Mouse (Mus musculus) 3T3-L1 (cell line): ENCODE data around the gene Dcaf17.

Experiments
- DNase-seq: peaks from one replicate; pipeline ENCODE4 v3.0.0-alpha.2; 2015; ENCODE audit warnings: low read depth, low spot score

Dcaf17 gene

DNA sequence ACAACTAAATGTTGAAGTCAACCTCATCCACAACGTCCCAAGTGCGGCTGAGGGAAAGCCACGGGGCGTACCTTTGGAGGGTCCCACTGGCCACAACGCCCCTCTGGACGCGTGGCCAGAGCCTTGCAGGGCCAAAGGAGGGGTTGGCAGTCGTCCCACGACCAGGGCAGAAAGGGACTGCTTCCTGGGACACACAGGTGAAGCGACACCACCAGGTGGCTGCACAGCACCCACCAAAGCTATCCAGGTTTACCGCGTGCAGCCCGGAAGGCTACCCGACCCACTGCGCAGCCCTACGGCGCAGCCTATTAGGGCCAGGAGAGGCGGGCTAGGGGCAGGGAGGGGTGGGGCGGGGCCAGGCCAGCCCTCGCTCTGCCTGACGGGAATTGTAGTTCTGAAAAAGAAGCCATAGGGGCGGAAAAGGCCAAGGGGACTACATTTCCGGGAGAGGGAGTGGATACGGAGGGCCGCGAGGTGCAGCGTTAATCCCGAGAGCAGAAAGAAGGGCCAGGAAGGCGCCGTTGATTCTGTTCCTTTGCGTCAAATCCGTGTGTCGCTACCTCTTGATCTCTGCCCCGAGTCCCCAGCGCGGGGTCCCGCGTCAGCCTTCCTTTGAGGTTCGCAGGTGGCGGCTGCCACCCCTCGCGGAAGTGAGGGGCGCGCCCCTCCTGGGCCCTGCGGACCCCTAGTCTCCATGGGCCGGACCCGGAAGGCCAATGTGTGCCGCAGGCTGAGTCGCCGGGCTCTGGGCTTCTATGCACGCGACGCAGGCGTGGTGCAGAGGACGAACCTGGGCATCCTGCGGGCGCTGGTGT lies at the start of gene Dcaf17, which contains the start of gene Mettl8:
Gene Dcaf17 (plus strand): TSS at position 29 of the 815 bp plus-strand sequence.
Gene Mettl8 (minus strand): TSS at position 284 of the 815 bp plus-strand sequence.
- DNase-seq: peak; percentile 99

DNA sequence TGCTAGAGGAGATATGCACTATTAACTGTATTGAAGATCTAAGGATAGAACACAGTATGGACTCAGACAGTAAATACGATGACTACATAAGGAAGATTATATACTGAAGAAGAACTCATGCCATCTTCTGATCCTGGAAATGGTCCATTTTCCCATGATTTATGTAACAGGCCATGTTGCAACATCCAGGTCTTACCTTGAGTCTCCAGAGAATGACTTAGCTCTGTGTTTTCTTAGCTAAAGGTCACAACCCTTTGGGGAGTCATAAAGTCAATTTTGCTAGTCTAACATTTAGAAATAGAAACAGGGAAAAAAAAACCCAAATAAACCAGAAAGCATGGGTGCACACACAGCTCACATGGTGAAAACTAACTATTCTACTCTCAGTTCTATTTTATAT lies 43.3 kb upstream of the Dcaf17 start:
- DNase-seq: no peak

DNA sequence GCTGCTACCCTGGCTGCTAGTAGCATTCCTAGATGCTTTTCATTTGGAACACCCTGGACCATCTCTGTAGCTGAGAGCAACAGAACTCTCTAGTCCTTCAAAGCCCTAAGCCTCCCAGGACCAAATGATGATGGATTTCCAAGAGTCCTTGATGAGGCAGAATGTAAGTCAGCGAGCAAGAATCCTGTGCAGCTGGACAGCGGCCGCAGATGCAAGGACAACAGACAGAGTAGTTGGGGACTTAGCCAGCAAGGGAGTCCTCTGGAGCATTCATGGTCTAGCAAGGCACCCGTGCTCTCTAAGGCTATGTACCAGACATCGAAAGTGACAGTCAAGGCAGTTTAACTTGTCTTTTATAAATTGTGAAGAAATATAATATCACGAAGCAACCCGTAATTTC lies 41.6 kb upstream of the Dcaf17 start:
- no peak for DNase-seq

DNA sequence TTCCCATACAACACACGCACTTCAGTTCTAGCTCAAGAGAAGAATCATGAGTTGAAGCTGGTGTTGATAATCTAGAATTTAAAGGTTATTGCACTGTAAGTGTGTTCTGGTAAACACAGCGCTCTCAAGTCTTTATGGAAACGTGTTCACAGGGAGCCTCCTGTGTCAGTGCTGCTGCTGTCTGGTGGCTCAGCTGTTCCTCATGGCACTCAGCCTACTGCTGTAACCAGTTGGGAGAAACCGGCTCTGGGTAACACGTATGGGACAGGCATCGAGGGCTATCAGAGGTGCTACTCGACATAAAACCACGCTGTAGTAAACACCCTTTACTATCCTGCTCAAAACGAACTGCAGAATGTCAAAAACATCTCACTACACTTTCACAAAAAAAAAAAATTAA lies 35.9 kb upstream of the Dcaf17 start:
- DNase-seq: no peak

DNA sequence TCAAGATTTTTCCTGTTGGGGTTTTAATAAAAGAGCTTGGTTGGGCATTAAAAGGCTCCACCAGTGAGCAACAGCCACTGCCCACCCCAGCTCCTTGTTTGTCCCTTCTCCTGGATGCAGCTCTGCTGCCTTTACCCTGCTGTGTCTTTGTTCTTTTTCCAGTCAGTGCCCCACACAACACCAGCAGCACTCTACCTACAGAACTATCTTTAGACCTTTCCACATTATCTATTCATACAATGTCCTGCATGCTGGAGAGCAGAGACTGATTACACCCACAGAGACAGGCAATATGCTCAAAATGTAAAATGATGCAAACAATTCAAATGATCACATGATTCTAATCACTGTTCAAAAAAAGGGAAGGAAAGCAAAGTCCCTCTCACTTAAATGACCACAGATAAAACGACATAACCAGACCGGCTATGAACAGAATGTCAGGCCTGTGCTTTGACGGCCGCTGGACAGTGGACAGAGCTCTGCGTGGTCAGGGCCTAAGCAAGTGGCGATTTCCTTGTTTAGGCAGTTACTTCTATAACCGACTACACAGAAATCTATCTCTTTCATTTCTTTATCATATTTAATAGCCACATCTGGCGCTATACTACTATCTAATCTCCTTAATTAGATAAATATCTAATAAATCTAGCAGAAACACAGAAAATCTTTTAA lies 35.3 kb upstream of the Dcaf17 start:
- no peak for DNase-seq

DNA sequence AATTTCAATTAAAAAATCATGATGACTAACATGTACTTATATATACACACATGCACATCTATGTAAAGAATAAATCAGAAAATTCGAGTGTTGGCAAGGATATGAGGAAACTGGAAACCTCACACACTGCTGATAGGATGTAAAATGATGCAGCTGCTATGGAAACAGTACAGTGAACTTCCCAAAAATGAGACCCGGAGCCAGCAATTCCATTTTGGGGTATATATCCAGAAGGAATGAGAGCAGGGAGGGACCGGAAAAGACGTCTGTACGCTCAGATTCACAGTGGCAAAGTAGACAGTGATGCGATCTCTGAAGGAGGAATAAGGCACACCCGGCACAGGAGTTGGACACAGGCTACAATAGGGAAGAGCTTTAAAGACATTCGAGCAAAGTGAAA lies 34.5 kb upstream of the Dcaf17 start:
- DNase-seq: no peak

DNA sequence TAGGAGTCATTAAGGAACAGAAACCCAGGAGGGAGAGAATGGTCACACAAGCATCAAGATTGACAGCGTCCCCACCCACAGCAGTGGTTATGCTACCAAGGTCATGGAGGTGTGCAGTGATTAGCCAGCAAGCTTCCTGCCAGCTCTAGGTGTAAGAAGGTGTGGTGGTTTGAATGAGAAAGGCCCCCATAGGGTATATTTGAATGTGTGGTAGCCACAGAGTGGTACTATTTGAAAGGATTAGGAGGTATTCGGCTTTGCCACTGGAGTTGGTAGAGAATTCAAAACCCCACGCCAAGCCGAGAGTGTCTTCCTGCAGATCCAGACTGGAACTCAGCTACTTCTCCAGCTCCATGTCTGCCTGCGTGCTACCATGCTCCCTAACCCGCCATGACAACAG lies 32.1 kb upstream of the Dcaf17 start:
- DNase-seq: no peak

DNA sequence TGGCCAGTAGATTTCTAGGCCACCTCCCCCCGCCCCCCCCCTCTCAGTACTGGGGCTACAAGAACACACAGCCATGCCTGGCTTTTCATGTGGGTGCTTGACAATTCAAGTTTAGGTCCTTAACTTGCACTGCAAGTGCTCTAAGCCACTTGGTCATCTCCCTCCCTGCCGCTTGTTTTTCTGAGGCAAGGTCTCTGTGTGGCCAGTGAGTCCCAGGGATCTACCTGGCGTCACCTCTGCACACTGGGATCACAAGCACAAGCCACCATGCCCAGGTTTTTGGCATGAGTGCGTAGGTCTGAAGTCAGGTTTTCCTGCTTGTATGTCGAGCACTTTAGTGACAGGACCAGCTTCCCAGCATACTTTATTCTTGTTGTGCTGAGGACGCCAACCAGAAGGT lies 31.1 kb upstream of the Dcaf17 start:
- DNase-seq: no peak

DNA sequence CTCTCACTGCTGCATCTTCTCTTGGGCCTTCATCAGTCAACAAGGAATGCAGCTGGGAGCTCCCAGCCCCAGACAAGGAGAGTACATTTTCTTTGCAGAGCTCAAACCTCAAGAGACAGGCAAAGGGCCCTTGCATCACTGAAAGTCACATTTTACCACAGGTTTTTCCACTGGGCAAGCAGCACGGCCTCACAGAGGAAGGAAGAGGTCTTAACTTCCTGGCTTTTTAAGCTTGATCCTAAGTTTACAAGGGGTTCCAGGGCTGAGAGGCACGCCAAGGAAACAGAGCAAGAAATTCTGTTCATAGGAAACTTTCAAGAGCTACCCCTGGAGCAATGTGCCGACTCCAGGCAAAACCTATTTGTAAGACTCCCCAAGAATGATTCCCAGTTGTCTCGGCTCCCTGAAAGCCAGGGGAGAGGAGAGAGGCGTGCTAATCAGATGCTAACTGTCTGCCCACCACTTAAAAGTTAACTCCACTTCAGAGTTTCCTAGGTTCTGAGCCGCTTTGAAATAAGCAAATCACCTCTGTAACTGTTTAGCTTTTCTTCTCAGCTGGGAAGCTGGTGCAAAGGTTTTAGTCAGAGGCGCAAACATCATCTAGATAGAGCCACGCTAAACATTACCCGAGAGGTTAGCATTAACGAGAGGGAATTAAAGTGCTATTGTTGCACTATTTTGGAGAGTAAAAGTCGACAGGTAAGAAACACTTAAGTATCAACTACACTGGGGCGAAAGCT lies 29.4 kb upstream of the Dcaf17 start:
- DNase-seq: no peak

DNA sequence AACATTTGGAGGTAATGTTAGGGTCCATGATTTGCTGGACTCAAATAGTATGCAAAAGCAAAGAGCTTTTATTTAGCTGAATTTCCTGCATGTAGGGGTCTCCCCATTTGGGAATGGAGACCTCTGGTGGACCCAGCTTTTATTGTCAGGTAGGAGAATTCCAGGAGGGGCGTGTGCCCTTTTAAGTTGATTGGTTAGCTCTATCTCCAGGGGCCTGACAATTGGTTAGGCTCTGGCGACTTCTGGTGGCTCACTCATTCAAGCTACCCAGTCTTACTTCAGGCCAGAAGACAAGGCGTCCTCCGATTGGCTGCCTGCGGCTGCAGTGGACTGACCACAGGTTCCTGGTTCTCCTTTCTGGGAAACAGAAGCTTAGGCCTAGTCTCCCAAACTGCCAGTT lies 28.3 kb upstream of the Dcaf17 start:
- peak; percentile 25 for DNase-seq

DNA sequence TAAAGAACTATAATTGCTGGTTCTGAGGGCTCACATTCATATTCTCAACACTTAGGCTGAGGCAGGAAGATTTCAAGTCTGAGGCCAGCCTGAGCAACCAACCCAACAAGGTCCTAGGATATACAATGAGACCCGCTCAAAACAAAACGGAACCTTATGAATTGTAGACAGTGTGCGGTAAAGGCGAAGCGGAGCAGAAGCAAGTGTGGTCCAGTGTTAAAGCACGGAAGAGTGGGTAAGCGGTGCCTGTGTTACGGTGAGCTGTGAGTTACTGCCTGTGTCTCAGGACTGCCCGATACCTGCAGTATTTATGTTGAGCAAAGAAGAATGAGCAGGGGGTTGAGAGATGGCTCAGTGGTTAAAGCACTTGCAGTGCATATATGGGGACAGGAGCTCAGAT lies 27.5 kb upstream of the Dcaf17 start:
- no peak for DNase-seq

DNA sequence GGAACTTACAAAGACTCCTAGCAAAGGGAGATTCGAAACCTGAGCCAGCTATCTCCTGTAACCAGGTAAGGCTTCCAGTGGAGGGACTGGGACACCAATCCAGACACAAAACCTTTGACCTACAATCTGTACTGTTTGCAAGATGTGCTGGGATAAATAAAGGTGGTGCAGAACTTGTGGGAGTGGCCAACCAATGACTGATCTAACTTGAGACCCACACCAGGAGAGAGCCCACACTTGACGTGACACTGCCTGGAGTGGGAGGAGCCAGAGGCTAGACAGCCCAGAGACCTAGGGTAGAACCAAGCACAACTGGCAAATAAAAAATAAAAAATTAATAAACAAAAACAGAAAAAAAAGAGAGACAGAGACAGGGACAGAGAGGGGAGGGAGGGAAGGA lies 24.5 kb upstream of the Dcaf17 start:
- no peak for DNase-seq

DNA sequence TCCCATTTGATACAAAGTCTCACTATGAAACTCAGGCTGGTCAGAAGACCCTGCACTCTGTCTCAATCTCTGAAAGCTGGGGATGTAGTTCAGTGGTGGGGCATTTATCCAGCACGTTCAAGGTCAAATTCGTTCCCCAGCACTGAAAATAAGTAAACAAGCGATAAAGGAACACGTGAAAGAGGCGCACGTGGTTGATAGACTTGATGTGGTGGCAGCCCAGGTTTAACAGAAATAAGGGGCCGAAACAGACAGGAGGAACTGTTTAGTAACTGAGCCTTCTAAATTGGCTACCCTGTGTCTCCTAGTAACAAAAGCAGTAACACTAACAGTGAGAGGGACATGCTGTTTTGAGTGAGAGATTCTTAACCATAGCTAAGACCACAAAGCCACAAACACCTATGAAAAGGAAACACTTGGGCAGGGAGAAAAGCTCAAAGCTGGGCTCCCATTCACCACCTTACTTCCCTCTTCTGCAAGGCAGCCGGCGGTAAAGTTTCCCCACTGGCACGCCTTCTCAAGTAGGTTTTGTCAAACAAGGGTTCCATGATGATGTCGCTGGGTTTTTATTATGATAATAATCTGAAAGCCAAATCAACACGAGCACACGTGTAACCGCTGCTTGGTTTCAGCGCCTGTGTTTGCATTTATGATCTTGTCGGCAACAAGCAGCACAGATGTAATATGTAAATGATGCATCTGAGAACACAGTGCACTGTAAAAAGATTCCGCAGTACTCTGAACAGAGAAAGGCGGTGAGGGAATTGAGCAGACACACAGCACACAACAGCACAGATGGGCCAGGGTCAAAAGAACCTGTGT lies 22.9 kb upstream of the Dcaf17 start:
- DNase-seq: no peak

DNA sequence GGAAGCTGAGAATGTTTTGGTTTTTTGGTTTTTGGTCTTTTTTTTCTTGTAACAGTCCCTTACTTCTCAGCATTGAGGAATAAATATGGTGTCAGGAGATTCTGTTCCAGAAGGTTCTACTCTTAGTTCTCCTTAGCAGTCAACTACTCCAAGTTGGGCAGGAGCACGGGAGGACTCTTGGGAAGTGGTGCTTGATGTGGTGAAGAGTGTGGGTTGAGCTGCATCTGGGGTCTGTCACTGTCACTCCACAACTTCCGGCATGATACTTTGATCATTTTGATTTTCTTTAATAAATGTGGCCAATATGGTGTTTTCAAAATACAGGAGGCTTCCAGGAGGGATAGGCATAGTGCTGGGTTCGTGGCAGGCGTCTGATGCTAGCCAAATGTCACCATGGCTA lies 22.1 kb upstream of the Dcaf17 start:
- DNase-seq: no peak

DNA sequence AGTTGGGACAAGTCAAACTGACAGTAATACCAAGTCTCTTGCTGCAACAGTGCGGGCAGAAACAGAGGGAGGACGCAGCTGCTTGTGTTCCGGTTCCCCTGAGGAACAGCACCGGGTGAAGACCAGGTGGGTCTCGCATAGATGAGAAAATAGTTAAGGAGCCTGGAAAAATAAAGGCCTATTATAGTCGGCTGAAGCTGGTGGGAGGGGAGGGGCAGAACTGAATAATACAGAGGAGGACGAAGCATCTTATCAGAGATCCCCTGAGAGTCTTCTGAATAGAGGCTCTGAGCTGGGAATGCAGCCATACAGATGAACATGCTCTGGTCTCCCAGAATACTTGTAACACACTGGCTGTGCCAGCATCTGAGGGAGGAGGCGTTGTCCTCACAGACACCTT lies 21.1 kb upstream of the Dcaf17 start:
- no peak for DNase-seq

DNA sequence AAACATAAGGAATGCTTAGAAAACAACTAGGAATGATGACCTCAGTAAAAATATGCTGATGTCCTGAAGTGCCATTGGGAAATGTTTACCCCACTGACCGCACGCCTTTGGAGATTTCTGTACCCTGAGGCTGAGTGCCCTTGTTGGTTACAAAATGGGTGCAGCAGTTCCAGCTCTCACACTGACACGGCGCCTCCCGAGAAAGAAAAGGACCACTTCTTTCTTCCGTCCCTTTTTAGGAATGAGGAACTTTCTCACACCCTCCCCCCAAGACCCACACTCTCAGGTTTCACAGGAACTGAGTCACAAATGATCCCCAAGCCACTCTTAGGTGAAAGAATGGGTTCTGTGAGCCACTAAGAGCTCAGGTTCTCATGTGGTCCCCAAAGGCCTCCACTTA lies 17.7 kb upstream of the Dcaf17 start:
- DNase-seq: no peak

DNA sequence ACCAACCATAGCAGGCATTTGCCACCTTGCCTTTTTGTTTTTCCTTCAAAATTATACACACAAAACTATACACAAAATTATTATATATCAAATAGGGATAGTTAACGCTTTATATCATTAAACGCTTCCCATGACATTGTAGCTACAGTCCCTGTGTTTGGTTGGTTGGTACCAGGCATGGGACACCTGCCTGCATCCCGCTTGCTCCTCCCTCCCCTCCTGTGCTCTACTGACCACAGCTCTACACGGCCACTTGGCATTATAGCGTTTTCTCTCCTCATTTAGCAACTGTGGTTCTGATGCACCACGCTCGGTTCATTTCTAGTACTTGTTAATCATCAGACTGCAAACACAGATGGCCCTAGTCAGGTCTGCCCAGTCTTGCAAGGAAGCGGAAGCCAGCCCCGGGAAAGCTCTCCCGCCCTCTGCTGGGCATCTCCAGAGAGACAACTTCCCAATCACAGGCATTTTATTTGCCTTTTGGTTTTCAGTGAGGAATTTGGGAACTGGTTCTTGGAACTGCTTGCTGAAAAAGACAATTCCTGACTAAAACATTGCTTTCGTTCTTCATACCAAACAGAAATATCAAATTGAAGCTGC lies 15.5 kb upstream of the Dcaf17 start:
- DNase-seq: peak; percentile 84

DNA sequence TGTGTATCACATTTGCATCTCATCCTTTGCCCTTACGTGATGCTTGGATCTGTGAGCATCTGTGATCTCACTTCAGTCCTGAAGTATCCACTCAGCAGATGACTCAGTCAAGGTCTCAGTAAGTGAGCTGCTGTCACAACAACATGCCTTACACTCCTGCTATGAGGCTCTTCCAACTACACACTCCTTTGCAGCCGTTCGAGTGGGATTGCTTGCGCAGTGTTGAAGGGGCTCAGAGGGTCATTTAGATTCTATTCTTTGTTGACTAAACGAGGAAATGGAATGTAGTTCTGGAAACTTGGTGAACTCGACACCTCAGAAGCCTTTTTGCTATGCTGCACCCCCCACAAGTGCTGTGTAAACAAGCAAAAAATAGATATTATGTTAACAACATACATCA lies 9.0 kb upstream of the Dcaf17 start:
- no peak for DNase-seq

DNA sequence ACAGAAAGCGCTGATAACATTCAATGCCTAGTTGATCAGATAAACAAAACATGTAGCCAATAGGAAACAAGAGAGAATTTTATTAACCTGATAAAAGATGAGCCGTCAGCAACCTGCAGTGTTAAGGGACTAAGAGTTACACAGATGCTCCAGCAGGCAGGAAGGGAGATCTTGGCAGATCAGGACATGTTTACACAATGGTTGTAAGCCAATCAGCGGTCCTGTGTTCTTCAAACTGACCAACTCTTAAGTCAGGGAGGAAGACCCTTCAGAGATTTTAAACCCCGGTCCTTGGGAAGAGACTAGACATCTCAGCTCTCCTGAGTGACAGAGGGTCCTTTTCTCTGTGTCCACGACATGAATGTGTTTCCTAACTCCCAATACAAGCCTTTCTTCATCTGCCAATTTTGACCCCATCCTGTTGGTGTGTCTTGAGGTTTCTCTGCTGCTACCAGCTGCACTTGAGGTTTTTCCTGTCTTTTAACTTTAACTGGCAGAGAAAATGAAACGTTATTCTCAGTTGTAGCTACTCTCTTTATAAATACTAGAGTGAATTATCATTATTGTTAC lies 8.3 kb upstream of the Dcaf17 start:
- no peak for DNase-seq

DNA sequence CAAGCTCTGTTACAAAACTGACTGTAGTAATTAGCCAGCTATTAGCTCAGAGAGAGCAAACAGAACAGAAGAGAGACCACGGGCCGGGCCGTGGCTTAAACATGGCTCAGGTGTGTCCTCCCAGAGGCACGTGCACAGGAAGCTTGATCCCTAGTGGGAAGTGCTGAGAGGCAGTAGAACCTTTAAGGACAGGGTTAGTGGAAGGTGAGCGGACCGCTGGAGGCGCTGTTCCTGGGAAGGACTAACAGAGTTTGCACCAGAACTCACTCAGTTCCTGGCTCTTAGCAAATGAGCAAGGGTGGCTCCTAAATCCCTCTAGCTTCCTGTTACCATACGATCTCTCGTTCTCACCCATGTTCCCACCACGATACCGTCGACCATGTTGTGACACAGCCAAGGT lies 6.2 kb upstream of the Dcaf17 start:
- no peak for DNase-seq

DNA sequence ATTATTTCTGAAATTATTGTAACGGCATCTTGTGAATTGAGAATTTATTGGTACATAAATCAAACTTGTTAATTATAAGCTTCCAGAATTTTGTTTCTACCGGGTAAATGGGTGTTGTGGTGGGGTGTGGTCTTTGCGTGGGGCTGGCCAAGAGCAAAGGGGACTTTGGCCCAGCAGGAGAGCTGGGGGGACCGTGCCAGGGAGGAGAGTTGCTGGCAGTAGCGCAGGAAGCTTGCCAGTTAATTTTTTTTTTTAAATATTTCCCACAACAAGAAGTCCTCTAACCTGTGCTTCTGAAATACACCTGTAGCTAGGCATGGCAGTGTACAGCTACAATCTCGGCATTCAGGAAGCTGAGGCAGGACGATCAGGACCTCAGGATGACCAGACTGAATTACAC lies 4.6 kb upstream of the Dcaf17 start:
- DNase-seq: no peak
